Mouse (Mus musculus) embryonic facial prominence, embryonic 13.5 days (tissue): Measurements from ENCODE around the gene Clstn2. TPM values are rescaled to one million over a fixed set of nuclear protein-coding genes. Genes with fewer than 3 reads are reported as not detected.

Experiments used
- ATAC-seq: fragments of 200-750 bp; cut with Nextera tagmentation; 2 replicates; pipeline ENCODE4 v1.8.0; 2017; ENCODE audit warnings: low read depth; ENCODE audit not compliant: insufficient number of reproducible peaks, insufficient read depth, low FRiP score, low TSS enrichment
- H3K27ac ChIP-seq: fragments of 300-500 bp; sonication (generic); 2 replicates; pipeline ENCODE4 v1.5.1; 2015; ENCODE audit warnings: moderate library complexity, mild to moderate bottlenecking, inconsistent platforms
- H3K27me3 ChIP-seq: fragments of 300-500 bp; sonication (generic); 2 replicates; pipeline ENCODE4 v1.6.1; 2015; ENCODE audit warnings: mild to moderate bottlenecking, inconsistent platforms
- H3K36me3 ChIP-seq: fragments of 300-500 bp; sonication (generic); 2 replicates; pipeline ENCODE4 v1.6.1; 2015; ENCODE audit warnings: mild to moderate bottlenecking, inconsistent platforms
- H3K4me1 ChIP-seq: fragments of 300-500 bp; sonication (generic); 2 replicates; pipeline ENCODE4 v1.6.1; 2015; ENCODE audit warnings: inconsistent platforms
- H3K4me2 ChIP-seq: fragments of 300-500 bp; sonication (generic); 2 replicates; pipeline ENCODE4 v1.6.1; 2015; ENCODE audit warnings: moderate library complexity, mild to moderate bottlenecking, inconsistent platforms
- H3K4me3 ChIP-seq: fragments of 300-500 bp; sonication (generic); 2 replicates; pipeline ENCODE4 v1.5.1; 2015; ENCODE audit warnings: mild to moderate bottlenecking, inconsistent platforms
- H3K9ac ChIP-seq: fragments of 300-500 bp; sonication (generic); 2 replicates; pipeline ENCODE4 v1.6.1; 2015; ENCODE audit warnings: mild to moderate bottlenecking, inconsistent platforms
- H3K9me3 ChIP-seq: fragments of 300-500 bp; sonication (generic); 2 replicates; pipeline ENCODE4 v1.6.1; 2016; ENCODE audit warnings: inconsistent platforms
- WGBS: fragments of 180-500 bp; shearing (Covaris S2); methylation state at CpG from one replicate; pipeline ENCODE4 v1.1.7; 2015; ENCODE audit warnings: mixed read lengths; 5-methylcytosine and 5-hydroxymethylcytosine counted together
- polyA plus RNA-seq: library from polyadenylated mRNA; unstranded; fragments of >200 nt; fragmentation: Nextera tagmentation; extraction: Ambion mirVana; gene quantifications from 2 replicates; pipeline ENCODE4 v1.2.1, GENCODE M21; 2015

Clstn2 gene
- polyA plus RNA-seq, 1 experiment from 2014 or later = 1.8 TPM

- WGBS = 83% methylated on average over 1 of the region's 1 CpGs
- Histone ChIP-seq H3K36me3 (no peaks in the 10 kb centered on the region), H3K4me3 (no peak overlapping the region), H3K4me1 (no peaks in the 10 kb centered on the region), H3K27ac (no peak overlapping the region), H3K9me3 (no peaks in the 10 kb centered on the region), H3K27me3 (no peaks in the 10 kb centered on the region), H3K4me2 (no peak overlapping the region), H3K9ac (no peak overlapping the region)
- ATAC-seq = no peak
Observed at GRCm38 (mm10) chr9:97527276-97527675, 505.7 kb downstream of the Clstn2 start.

- 91% methylated on average over 3 of the region's 3 CpGs for WGBS
- no peak for ATAC-seq
Observed at GRCm38 (mm10) chr9:97525563-97525962, 507.4 kb downstream of the Clstn2 start.

GRCm38 (mm10) chr9:97524861-97525260 is 508.1 kb downstream of the Clstn2 start:
- 66% methylated on average over 3 of the region's 3 CpGs for WGBS
- H3K4me3 ChIP-seq = no peak overlapping the region
- no peak overlapping the region for H3K9ac ChIP-seq
- no peak overlapping the region for H3K27ac ChIP-seq
- H3K9me3 ChIP-seq = no peaks in the 10 kb centered on the region
- H3K4me2 ChIP-seq = no peak overlapping the region
- H3K4me1 ChIP-seq = no peaks in the 10 kb centered on the region
- no peak for ATAC-seq
- no peaks in the 10 kb centered on the region for H3K36me3 ChIP-seq
- H3K27me3 ChIP-seq = no peaks in the 10 kb centered on the region

More at GRCm38 (mm10) chr9:97525563-97525962, 507.4 kb downstream of the Clstn2 start:
- H3K27ac ChIP-seq = no peak overlapping the region
- H3K9ac ChIP-seq = no peak overlapping the region
- no peaks in the 10 kb centered on the region for H3K27me3 ChIP-seq
- H3K4me2 ChIP-seq = no peak overlapping the region
- H3K36me3 ChIP-seq = no peaks in the 10 kb centered on the region
- H3K4me1 ChIP-seq = no peaks in the 10 kb centered on the region
- H3K4me3 ChIP-seq = no peak overlapping the region
- H3K9me3 ChIP-seq = no peaks in the 10 kb centered on the region

- 95% methylated on average over 3 of the region's 3 CpGs for WGBS
- H3K9ac ChIP-seq = no peak overlapping the region
- no peak overlapping the region for H3K4me3 ChIP-seq
- no peaks in the 10 kb centered on the region for H3K4me1 ChIP-seq
- H3K9me3 ChIP-seq = no peaks in the 10 kb centered on the region
- no peak for ATAC-seq
- H3K27ac ChIP-seq = no peak overlapping the region
- no peak overlapping the region for H3K4me2 ChIP-seq
- H3K27me3 ChIP-seq = no peaks in the 10 kb centered on the region
- H3K36me3 ChIP-seq = no peaks in the 10 kb centered on the region
Observed at GRCm38 (mm10) chr9:97520771-97521170, 512.2 kb downstream of the Clstn2 start.

GRCm38 (mm10) chr9:97517006-97517405 is 516.0 kb downstream of the Clstn2 start:
- H3K4me1 ChIP-seq = no peaks in the 10 kb centered on the region
- no peak overlapping the region for H3K27ac ChIP-seq
- H3K36me3 ChIP-seq = no peaks in the 10 kb centered on the region
- WGBS = 60% methylated on average over 3 of the region's 3 CpGs
- no peaks in the 10 kb centered on the region for H3K9me3 ChIP-seq
- no peak overlapping the region for H3K4me2 ChIP-seq
- no peak for ATAC-seq
- no peaks in the 10 kb centered on the region for H3K27me3 ChIP-seq
- no peak overlapping the region for H3K9ac ChIP-seq
- H3K4me3 ChIP-seq = no peak overlapping the region

GRCm38 (mm10) chr9:97514639-97515038 is 518.3 kb downstream of the Clstn2 start:
- WGBS = 90% methylated on average over 2 of the region's 2 CpGs
- Histone ChIP-seq H3K27me3 (no peaks in the 10 kb centered on the region), H3K4me1 (no peaks in the 10 kb centered on the region), H3K9me3 (no peaks in the 10 kb centered on the region), H3K4me2 (no peak overlapping the region), H3K4me3 (no peak overlapping the region), H3K9ac (no peak overlapping the region), H3K27ac (no peak overlapping the region), H3K36me3 (no peaks in the 10 kb centered on the region)
- no peak for ATAC-seq

- no peak overlapping the region for H3K9ac ChIP-seq
- 79% methylated on average over 3 of the region's 3 CpGs for WGBS
- H3K27me3 ChIP-seq = no peaks in the 10 kb centered on the region
- H3K4me1 ChIP-seq = no peaks in the 10 kb centered on the region
- no peak overlapping the region for H3K4me3 ChIP-seq
- no peak overlapping the region for H3K4me2 ChIP-seq
- no peaks in the 10 kb centered on the region for H3K36me3 ChIP-seq
- no peaks in the 10 kb centered on the region for H3K9me3 ChIP-seq
- ATAC-seq = no peak
- H3K27ac ChIP-seq = no peak overlapping the region
Observed at GRCm38 (mm10) chr9:97512282-97512850, 520.6 kb downstream of the Clstn2 start.

- WGBS = 66% methylated on average over 4 of the region's 4 CpGs
- Histone ChIP-seq H3K4me1 (no peaks in the 10 kb centered on the region), H3K36me3 (no peaks in the 10 kb centered on the region), H3K9me3 (no peaks in the 10 kb centered on the region), H3K4me2 (no peak overlapping the region), H3K9ac (no peak overlapping the region), H3K27me3 (no peaks in the 10 kb centered on the region), H3K27ac (no peak overlapping the region), H3K4me3 (no peak overlapping the region)
- ATAC-seq = no peak
Observed at GRCm38 (mm10) chr9:97501416-97501815, 531.6 kb downstream of the Clstn2 start.

GRCm38 (mm10) chr9:97495056-97495455 is 537.9 kb downstream of the Clstn2 start:
- no peaks in the 10 kb centered on the region; the same call in 1 of the 2 replicates for H3K4me1 ChIP-seq
- H3K9ac ChIP-seq = no peak overlapping the region
- no peak for ATAC-seq
- no peaks in the 10 kb centered on the region for H3K9me3 ChIP-seq
- 88% methylated on average over 6 of the region's 6 CpGs for WGBS
- no peaks in the 10 kb centered on the region for H3K36me3 ChIP-seq
- no peak overlapping the region for H3K27ac ChIP-seq
- no peak overlapping the region for H3K4me3 ChIP-seq
- no peak overlapping the region for H3K4me2 ChIP-seq
- H3K27me3 ChIP-seq = no peaks in the 10 kb centered on the region

- WGBS = 78% methylated on average over 2 of the region's 2 CpGs
- Histone ChIP-seq H3K27me3 (no peaks in the 10 kb centered on the region), H3K4me3 (no peak overlapping the region), H3K9me3 (no peaks in the 10 kb centered on the region), H3K36me3 (no peaks in the 10 kb centered on the region), H3K4me2 (no peak overlapping the region), H3K27ac (no peak overlapping the region), H3K9ac (no peak overlapping the region), H3K4me1 (no peaks in the 10 kb centered on the region; the same call in 1 of the 2 replicates)
- no peak for ATAC-seq
Observed at GRCm38 (mm10) chr9:97491626-97492025, 541.4 kb downstream of the Clstn2 start.

GRCm38 (mm10) chr9:97490591-97491176 is 542.3 kb downstream of the Clstn2 start:
- 60% methylated on average over 2 of the region's 2 CpGs for WGBS
- H3K27me3 ChIP-seq = no peaks in the 10 kb centered on the region
- no peak overlapping the region for H3K9ac ChIP-seq
- H3K4me1 ChIP-seq = no peaks in the 10 kb centered on the region; the same call in 1 of the 2 replicates
- H3K4me3 ChIP-seq = no peak overlapping the region
- no peaks in the 10 kb centered on the region for H3K36me3 ChIP-seq
- ATAC-seq = no peak
- no peak overlapping the region for H3K4me2 ChIP-seq
- no peak overlapping the region for H3K27ac ChIP-seq
- H3K9me3 ChIP-seq = no peaks in the 10 kb centered on the region

- Histone ChIP-seq H3K27me3 (no peaks in the 10 kb centered on the region), H3K4me2 (no peak overlapping the region), H3K4me3 (no peak overlapping the region), H3K4me1 (no peaks in the 10 kb centered on the region; the same call in 1 of the 2 replicates), H3K9ac (no peak overlapping the region), H3K27ac (no peak overlapping the region), H3K36me3 (no peaks in the 10 kb centered on the region), H3K9me3 (no peaks in the 10 kb centered on the region)
- 72% methylated on average over 7 of the region's 7 CpGs for WGBS
- no peak for ATAC-seq
Observed at GRCm38 (mm10) chr9:97486826-97487225, 546.2 kb downstream of the Clstn2 start.
